Mouse (Mus musculus): ENCODE results near the gene Hoxa7. TPM values are rescaled to one million over a fixed set of nuclear protein-coding genes. Genes with fewer than 3 reads are reported as not detected.

Gene Hoxa7
- 1.6 TPM for polyA plus RNA-seq (2015; fragmentation: Illumina TruSeq; extraction: RNeasy Lipid Tissue Mini Kit (QIAGEN cat#74804); ENCODE audit: insufficient read depth, low replicate concordance)

DNA sequence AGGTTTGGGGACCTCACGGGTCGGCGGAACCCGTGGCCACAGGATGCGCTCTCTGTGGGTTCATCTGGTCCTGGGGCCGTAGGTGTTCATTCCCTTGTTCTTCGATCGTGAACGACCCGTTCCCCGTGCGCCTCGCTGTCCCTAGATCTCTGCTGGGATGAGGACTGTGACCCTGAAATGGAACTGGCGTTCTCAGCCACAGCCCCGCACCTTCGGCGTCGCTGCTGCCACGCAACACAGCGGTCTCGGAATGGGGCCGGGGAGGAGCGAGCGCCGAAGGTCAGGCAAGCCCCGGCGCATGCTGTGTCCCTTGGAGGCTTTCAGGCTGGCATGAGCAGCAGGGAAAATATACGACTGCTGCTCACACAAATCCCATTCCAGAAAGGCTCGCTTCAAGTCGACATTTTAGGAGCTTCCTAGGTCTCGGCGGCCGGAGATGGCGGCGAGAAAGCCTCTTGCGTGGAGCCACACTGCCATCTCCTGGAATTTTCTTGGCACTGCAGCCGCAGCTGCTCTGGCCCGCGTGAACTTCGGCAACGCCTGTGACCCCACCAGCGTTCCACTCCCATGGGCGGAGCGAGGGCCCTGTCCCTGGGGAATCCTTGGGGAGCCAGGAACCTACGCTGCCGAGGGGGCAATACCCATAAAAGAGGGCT lies at the start of gene Hoxa7:
Gene Hoxa7, minus strand, starts transcription at position 518 of the 656 bp plus-strand sequence.

DNA sequence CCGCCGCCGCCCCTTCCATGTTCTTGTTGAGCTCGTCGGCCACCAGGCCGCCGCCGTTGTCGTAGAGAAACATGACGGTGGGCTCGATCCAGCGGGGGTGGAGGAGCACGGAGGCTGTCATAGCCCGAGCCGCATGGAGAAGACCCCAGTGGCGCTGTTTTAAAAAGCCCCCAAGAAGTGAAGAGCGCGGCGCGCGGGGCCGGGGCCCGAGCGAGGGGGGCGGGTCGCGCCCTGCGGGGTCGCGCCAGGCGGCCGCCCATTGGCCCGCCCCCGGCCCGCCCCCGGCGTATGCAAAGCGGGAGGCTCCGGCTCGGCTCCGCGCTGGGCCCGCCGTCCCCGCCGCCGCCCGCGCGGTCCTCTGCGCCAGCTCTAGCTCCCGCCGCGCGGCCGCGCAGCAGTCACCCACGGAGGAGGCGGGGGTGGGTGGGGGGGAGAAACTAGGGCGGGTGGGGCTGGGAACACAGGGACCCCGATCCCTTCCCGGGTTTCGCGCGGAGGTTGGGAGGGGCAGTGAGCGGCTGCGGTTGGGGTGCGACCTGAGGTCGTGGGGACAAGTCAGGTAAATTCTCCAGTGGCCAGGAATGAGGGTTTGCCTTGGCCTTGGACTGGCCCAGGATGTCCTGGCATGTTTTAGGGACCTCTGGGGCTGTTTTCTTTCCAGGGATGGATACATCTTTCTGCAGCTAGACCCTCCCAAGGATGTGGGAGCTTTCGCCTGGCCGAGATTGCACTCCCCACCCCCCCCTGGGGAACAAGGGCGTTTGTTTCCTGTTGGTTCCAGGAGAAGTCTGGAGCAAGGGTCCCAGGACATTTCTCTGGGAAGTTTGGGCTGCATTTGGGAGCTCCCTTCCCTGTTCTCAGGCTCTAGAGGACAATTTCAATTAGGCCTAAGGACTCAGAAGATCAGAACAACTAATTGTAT lies 39.3 kb upstream of the Hoxa7 start, which contains the start of gene Hoxa13:
Gene Hoxa13, minus strand, starts transcription at position 227 of the 922 bp plus-strand sequence.

DNA sequence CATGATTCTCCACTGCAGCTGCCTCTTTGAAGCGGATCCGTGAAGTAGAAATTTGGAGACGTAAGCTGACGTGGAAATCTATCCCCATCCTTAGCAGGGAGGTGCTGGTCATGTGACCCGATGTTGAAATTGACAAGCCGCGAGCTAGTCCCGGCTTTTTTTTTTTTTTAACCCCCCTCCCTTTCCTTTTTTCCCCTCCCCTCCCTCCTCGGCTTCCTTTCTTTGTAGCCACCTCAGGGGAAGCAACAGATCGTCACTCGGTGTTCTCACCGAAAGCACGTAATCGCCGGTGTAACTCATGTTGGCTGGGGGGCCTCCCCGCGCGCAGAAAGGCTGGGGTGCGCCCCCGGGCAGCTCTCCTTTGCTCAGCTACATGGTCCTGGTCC lies 24.1 kb upstream of the Hoxa7 start, which contains the start of gene Hoxa11:
Gene Hoxa11, minus strand, starts transcription at position 54 of the 386 bp plus-strand sequence.

DNA sequence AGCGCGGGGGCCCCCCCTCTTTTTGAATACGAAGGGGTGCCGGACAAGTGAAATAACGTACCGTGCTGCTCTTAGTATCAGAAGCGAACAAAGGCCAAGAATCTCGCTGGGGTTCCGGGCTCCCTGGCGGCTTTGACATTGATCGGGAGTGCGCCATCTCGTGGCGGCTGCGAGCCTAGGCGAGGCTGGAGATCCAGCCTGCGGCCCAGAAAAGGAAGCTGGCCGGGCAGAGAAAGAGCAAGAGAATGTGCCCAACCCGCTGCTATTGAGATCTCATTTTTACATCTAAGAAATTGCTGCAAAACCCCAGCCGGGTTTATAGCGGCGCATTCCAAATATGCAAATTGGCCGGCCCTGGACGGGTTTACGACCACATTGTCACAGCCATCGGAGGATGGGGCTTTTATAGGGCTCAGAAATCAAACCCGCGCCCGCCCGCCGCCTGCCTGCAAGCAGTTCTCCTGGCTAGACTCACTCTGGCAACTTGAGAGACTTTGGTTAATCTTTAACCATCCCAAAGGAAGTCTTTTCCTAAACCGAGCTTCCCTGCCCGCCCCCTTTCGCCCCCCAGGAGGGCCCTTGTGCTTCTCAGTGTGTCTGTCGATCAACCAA lies 18.8 kb upstream of the Hoxa7 start, which contains the start of gene Hoxa10:
Gene Hoxa10, minus strand, starts transcription at position 466 of the 612 bp plus-strand sequence.

DNA sequence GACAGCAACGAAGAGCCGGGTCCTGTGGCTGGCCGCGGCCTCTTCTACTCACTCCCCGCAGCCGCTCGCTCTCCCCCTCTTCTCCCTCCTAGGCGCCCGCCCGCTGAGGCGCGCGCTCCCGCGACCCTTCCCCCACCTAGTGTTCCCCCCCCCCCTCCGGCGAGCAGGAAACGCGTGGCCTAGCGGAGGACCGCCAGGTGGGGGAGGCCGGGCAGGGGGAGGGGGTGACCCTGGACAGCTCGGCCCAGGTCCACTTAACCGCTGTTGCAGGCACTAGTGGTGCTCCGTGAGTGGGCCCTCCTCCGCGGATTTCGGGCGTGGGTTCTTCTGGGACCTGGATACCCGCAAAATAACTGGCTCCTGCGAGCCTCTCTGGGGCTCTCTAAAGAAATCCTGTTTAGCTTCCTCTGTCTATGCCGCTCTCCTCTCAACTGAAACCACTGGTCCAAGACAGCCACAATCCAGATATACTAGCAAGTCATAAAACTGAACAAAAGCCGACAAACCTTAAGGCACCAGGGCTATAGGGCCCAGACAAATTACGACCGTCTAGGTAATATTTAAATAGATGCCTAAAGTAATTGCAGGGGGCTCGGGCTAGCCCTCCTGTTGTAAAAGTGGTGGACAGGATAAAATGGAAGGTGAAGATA lies 9.0 kb upstream of the Hoxa7 start, which contains the start of gene Hoxa9:
Gene Hoxa9, minus strand, starts transcription at position 574 of the 650 bp plus-strand sequence.

DNA sequence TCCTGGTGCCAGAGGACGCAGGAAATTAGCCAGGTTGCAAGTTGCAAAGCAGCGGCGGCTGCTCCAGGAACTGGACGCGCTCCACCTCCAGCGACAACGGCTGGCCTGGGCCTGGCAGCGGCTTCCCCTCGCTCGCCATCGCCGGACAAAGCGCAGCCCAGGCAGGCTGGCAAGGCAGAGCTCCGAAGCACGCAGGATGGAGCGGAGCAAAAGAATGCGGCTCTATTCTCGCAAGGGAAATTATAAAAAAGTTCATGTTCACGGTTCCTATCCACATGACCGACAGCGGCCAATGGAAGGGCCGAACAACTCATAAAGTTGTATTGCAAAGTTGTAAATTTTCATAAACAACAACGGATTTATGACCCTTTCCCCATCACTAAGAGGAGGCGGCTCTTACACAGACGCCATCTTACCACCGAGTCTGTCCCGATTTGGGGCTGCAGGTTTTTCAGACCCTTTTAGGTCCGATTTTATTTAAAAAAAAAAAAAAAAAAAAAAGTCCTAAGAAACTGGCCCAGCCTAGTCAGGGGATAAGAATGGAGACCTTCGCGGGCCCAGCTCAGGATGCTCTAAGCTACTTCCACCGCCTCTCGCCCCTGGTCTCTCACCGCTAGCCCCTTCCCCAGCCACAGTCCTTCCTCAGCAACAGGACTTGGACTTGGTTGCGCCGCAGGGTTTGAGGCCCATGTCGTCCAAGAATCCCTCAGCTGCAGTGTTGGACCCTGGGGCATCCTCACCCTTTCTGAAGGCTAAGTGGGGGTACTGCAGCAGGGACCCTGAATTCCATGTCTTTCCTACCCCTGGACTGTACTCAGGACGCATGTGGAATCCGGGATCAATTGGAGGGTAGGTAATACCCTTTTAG lies 8.3 kb downstream of the Hoxa7 start, which contains the start of the genes Hoxa3 and Gm28308:
Gene Hoxa3, minus strand, starts transcription at position 218 of the 868 bp plus-strand sequence.
Gene Gm28308, minus strand, starts transcription at position 221 of the 868 bp plus-strand sequence.

DNA sequence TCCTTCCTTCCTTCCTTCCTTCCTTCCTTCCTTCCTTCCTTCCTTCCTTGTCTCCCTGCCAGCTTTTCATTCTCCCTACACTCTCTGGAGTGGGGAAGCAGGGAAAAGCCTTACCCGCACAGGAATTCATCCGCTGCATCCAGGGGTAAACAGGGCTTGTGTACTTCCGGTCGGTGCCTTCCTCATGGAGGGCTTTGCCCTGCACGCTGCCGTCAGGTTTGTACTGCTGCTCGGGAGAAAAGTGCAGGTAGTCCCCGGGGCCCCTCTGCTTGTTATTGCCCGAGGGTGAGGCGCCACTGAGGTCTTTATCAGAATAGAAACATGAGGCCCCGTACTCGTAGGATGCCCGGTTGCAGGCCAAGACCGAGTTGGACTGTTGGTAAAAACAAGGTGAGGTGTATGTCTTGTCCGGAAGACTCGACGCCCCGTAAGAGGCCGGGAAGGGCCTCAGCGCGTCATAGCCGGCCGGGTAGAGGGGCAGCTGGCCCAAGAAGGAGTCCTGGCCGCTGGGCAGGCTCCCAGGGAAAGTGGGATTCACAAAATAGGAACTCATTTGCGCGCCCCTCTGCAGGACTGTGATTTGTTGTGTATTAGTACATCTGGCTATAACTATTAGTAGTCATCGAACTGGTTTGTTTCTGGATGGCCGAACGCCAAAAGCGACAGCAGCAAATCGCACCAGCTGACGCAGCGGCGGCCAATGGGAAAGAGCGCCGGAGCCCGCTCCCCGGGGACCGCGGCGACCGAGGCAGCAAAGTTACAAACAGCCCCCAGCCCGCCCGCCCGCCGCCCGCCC lies 13.4 kb downstream of the Hoxa7 start, which contains the start of gene Hoxa6:
Gene Hoxa6, minus strand, starts transcription at position 651 of the 796 bp plus-strand sequence.

DNA sequence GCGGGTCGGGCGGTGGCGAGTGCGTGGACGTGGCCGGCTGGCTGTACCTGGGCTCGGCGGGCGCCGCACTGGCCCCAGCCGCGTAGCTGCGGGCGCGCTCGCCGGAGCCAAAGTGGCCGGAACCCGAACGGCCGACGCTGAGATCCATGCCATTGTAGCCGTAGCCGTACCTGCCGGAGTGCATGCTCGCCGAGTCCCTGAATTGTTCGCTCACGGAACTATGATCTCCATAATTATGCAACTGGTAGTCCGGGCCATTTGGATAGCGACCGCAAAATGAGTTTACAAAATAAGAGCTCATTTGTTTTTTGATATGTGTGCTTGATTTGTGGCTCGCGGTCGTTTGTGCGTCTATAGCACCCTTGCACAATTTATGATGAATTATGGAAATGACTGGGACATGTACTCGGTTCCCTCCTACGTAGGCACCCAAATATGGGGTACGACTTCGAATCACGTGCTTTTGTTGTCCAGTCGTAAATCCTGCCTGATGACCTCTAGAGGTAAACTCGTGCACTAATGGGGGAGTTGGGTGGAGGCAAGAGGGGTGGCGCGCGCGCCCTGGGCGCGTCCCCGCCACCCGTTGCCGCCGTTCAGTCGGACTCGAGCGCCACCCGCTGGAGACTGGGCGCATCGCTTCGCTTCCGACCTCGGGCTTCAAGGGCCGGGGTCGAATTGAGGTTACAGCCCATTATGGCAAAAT lies 17.5 kb downstream of the Hoxa7 start, which contains the start of gene Hoxa5:
Gene Hoxa5, minus strand, starts transcription at position 538 of the 703 bp plus-strand sequence.

DNA sequence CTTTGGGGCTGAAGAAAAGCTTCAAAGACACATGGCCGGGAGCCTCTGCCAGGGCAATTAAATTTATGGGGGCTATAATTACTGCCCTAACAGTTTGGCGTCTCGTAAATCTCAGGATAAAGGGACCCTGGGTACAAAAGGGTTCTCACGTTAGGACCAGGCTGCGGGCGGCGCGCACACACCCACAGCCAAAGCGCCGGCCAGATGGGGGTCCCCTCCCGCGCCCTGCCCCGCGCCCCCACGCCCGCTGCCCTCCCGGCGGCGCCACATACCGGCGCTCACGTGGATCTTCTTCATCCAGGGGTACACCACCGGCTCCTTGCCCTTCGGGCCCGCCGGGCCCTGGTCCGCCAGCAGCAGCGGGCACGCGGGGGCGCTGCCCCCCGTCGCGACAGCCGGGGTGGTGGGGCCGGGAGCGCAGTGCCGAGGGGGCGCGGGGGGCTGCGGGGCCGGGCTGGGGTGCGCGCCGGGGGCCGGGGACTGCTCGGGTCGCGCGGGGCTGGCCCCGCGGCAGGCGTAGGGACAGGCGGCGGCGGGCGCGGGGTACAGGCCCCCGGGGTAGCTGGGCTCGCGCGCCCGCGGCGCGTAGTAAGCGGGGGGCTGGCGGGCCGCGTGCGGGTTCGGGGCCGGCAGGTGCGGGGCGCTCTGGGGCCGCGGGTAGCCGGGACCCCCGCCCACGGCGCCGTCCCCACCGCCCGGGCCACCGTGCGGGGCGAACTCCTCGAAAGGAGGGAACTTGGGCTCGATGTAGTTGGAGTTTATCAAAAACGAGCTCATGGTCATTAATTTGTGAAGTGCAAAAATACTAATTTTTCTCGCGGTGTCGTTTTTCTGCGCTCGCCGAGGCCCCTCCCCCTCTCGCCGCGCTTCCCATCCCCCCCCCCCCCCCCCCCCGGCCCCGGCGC lies 30.5 kb downstream of the Hoxa7 start, which contains the start of gene Hoxa4:
Gene Hoxa4, minus strand, starts transcription at position 848 of the 905 bp plus-strand sequence.

DNA sequence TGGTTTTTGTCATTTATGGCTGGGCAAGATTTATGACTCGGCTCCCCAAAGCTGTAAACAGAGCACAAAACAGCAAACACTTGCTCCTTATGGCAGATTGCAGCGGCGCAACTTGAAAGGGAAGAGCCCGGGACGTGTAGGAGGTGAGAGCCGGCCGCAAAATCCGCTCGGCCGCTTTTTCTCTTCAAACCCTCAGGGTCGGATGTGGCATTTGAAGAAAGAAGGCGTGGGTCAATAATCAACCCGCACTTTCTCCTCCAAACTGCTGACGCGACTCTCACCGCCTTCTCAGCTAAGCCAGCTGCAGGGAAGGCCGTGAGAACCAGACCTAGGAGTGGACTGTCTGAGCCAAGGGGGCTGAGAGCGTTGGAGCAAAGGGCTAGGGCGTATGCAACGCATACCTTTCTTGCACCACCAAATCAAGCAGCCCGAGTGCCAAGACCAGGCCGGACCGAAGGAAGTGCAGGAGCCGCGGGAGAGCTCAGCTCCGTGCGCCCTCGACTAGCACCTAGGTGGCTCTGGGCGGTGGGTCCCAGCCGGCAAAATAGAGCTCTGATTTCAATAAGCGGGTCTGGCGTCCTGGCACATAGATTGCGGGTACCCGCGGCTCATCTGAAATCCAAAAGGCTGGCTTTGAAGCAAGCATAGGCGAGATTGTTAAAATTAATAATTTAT lies 44.5 kb downstream of the Hoxa7 start, which contains the start of gene 5730596B20Rik:
Gene 5730596B20Rik, plus strand, starts transcription at position 438 of the 675 bp plus-strand sequence.

DNA sequence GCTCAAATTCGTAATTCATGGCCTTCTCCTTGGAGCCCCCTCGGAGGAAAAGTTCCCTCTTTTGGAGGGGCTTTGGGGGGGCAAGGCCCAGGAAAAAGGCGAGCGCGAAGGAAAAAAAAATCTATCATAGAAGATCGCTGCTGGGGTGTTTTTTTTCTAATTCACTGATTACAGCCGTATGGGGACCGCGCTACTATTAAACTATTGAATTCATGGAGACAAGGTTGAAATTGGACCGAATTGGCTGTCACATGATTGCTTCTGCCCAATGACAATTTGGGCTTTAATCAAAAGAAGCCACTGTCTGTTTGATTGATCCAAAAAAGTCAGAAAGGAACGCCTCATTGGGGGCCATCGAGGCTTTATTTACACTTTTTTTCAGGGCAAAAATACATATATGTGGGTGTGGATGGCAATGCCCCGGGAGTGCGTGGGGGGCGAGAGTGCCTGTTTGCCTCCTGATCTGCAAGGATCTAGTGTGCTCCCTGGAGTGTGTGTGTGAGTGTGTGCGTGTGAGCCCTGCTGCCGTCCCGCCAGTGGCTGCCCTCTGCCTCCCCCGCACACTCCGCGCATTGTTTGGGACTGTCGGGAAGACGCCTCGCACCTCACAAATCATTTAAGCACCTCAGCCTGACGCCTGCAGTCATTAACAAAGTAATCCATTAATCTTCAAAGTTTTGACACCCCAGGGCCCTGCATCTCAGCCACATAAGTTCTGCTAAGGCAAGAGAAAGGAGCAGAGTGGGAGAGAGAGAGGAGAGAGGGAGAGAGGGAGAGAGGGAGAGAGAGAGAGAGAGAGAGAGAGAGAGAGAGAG lies 56.8 kb downstream of the Hoxa7 start, which contains the start of gene Hoxa2:
Gene Hoxa2, minus strand, starts transcription at position 206 of the 815 bp plus-strand sequence.

Other genes starting within 250 kb of the Hoxa7 start
- 119 TPM for gene Skap2, start 209.3 kb downstream of the Hoxa7 start, polyA plus RNA-seq (2015; fragmentation: Illumina TruSeq; extraction: RNeasy Lipid Tissue Mini Kit (QIAGEN cat#74804); ENCODE audit: insufficient read depth, low replicate concordance)
- gene Hoxa1, start 63.5 kb downstream of the Hoxa7 start, polyA plus RNA-seq (2015; fragmentation: Illumina TruSeq; extraction: RNeasy Lipid Tissue Mini Kit (QIAGEN cat#74804); ENCODE audit: insufficient read depth, low replicate concordance): 0.51 TPM
- gene Hoxa2, start 57.0 kb downstream of the Hoxa7 start, polyA plus RNA-seq (2015; fragmentation: Illumina TruSeq; extraction: RNeasy Lipid Tissue Mini Kit (QIAGEN cat#74804); ENCODE audit: insufficient read depth, low replicate concordance): 1.8 TPM
- 0.17 TPM for gene 5730596B20Rik, start 44.4 kb downstream of the Hoxa7 start, polyA plus RNA-seq (2015; fragmentation: Illumina TruSeq; extraction: RNeasy Lipid Tissue Mini Kit (QIAGEN cat#74804); ENCODE audit: insufficient read depth, low replicate concordance)
- gene Hoxa4, start 30.1 kb downstream of the Hoxa7 start, polyA plus RNA-seq (2015; fragmentation: Illumina TruSeq; extraction: RNeasy Lipid Tissue Mini Kit (QIAGEN cat#74804); ENCODE audit: insufficient read depth, low replicate concordance): 1.5 TPM
- gene Hoxa5, start 17.3 kb downstream of the Hoxa7 start, polyA plus RNA-seq (2015; fragmentation: Illumina TruSeq; extraction: RNeasy Lipid Tissue Mini Kit (QIAGEN cat#74804); ENCODE audit: insufficient read depth, low replicate concordance): 2.2 TPM
- gene Hoxa6, start 13.1 kb downstream of the Hoxa7 start, polyA plus RNA-seq (2015; fragmentation: Illumina TruSeq; extraction: RNeasy Lipid Tissue Mini Kit (QIAGEN cat#74804); ENCODE audit: insufficient read depth, low replicate concordance): not detected
- gene Hoxa3, start 8.5 kb downstream of the Hoxa7 start, polyA plus RNA-seq (2015; fragmentation: Illumina TruSeq; extraction: RNeasy Lipid Tissue Mini Kit (QIAGEN cat#74804); ENCODE audit: insufficient read depth, low replicate concordance): 1.4 TPM
- not detected for gene Gm28308, start 8.5 kb downstream of the Hoxa7 start, polyA plus RNA-seq (2015; fragmentation: Illumina TruSeq; extraction: RNeasy Lipid Tissue Mini Kit (QIAGEN cat#74804); ENCODE audit: insufficient read depth, low replicate concordance)
- 0.17 TPM for gene Hoxa9, start 9.2 kb upstream of the Hoxa7 start, polyA plus RNA-seq (2015; fragmentation: Illumina TruSeq; extraction: RNeasy Lipid Tissue Mini Kit (QIAGEN cat#74804); ENCODE audit: insufficient read depth, low replicate concordance)
- not detected for gene Hoxa10, start 19.0 kb upstream of the Hoxa7 start, polyA plus RNA-seq (2015; fragmentation: Illumina TruSeq; extraction: RNeasy Lipid Tissue Mini Kit (QIAGEN cat#74804); ENCODE audit: insufficient read depth, low replicate concordance)
- not detected for gene Hoxa11, start 24.0 kb upstream of the Hoxa7 start, polyA plus RNA-seq (2015; fragmentation: Illumina TruSeq; extraction: RNeasy Lipid Tissue Mini Kit (QIAGEN cat#74804); ENCODE audit: insufficient read depth, low replicate concordance)
- gene Hoxa13, start 39.0 kb upstream of the Hoxa7 start, polyA plus RNA-seq (2015; fragmentation: Illumina TruSeq; extraction: RNeasy Lipid Tissue Mini Kit (QIAGEN cat#74804); ENCODE audit: insufficient read depth, low replicate concordance): not detected
- gene Evx1, start 91.6 kb upstream of the Hoxa7 start, polyA plus RNA-seq (2015; fragmentation: Illumina TruSeq; extraction: RNeasy Lipid Tissue Mini Kit (QIAGEN cat#74804); ENCODE audit: insufficient read depth, low replicate concordance): not detected